Mouse (Mus musculus): ENCODE data around the gene Rpl36al.

DNA sequence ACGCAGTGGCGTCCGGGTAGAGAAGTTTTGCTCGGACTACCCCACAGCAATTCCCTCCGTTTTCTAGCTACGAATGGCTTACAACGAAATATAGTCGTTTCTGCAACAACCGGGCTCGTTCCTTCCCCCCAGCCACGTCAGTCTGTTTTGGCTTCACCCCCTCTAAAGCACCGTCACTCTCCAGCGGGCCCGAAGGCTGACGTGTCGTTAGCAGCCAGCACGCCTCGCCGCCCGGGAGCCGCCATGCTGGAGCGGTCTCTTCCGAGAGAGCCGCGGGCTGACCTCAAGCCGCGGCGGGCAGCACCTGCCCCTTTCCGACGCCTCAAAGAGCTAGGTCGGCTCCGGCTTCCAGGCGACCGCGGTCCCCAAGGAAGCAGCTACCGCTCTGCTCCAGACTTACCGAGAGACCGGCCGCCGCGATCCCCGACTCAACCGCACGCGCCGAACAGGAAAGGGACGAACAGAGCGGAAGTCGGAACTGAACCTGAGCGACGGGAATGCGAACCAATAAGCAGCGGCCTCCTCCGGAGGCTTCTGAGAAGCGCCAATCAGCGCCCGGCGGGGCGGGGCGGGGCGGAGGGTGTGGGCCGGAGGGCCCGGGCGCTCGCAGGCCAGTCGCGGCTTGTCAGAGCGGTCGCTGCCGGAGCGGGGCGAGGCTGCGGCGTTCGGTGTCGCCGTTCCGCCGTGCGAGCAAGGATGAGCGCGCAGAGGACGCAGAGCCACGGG, at the start of gene Rpl36al, which contains the start of gene Mgat2:
- TF ChIP-seq POLR2A (IDR thresholded peaks at IDR 0.05; ENCODE audit: borderline replicate concordance, insufficient read depth, low read length) (peak; percentile 93), CTCF (IDR thresholded peaks at IDR 0.05; ENCODE audit: borderline replicate concordance, insufficient read depth, low read depth, low read length) (no peak)

Data from cerebellum, adult 2 months (tissue).